ENCODE assay signal across 8 mouse cellular contexts in the genomic region with DNA sequence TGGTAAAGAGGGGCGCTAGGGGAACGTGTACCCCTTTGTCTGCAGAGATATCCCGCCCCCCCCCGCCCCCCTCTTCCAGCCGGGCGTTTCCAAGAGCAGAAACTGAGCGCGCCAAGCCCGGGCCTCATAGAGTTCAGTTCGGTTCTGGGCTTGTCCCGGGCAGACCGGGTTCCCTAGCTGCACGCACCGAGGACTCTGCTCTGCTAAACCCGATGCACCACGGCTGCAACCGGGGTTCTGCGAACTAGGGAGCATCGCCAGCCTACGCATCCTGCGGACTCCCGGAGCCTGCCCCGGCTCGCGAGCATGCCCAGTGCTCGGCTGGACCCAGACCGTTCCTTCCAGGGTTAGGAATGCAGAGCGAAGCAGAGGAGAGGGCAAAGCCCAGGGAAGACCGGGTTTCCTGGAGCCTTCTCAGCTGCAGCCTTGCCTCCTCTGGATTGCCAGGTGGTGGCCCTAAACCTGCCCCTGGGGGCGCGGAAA. TPM values are rescaled to one million over a fixed set of nuclear protein-coding genes. Genes with fewer than 3 reads are reported as not detected.
DNase-seq lines count a peak whose midpoint lies in the region; ATAC-seq lines count a peak whose summit lies in the region.

No protein-coding gene starts in this region.

- peak overlapping the region; percentile 67 for H3K4me3 ChIP-seq in forebrain, embryonic 14.5 days (ENCODE audit: low read depth, low read length)
- peak overlapping the region; percentile 64 for H3K4me3 ChIP-seq in intestine, embryonic 14.5 days (ENCODE audit: low read depth, low read length)
- H3K4me3 ChIP-seq in liver, embryonic 12.5 days: peak overlapping the region; percentile 53

- WGBS in forebrain, embryonic 14.5 days: under 1% methylated on average over 29 of the region's 31 CpGs
- WGBS in intestine, embryonic 14.5 days: 1% methylated on average over 29 of the region's 31 CpGs
- WGBS in liver, embryonic 12.5 days (ENCODE audit: insufficient replicate concordance): 2% methylated on average over 31 of the region's 31 CpGs

- H3K4me1 ChIP-seq in forebrain, embryonic 14.5 days (ENCODE audit: control insufficient read depth, insufficient read depth, low read length): peaks cover 7% of the 10 kb centered on the region; the same call in 1 of the 2 replicates
- H3K4me1 ChIP-seq in intestine, embryonic 14.5 days (replicated peaks; ENCODE audit: control insufficient read depth, insufficient read depth, low read length): 0 out of 2 replicates have a peak, but pooled peaks cover 9% of the 10 kb centered on the region
- H3K4me1 ChIP-seq in liver, embryonic 12.5 days: no peaks in the 10 kb centered on the region

- peak overlapping the region; percentile 95 for H3K27ac ChIP-seq in forebrain, embryonic 14.5 days (ENCODE audit: low read depth, low read length)
- H3K27ac ChIP-seq in intestine, embryonic 14.5 days (ENCODE audit: low read depth): peak overlapping the region; percentile 86
- H3K27ac ChIP-seq in liver, embryonic 12.5 days: no peak overlapping the region

- no peaks in the 10 kb centered on the region for H3K9me3 ChIP-seq in forebrain, embryonic 14.5 days (replicated peaks; ENCODE audit: control insufficient read depth, low read length)
- no peaks in the 10 kb centered on the region for H3K9me3 ChIP-seq in intestine, embryonic 14.5 days (ENCODE audit: control insufficient read depth, low read length)
- no peaks in the 10 kb centered on the region for H3K9me3 ChIP-seq in liver, embryonic 12.5 days (replicated peaks)

- peak overlapping the region; percentile 84 for H3K9ac ChIP-seq in forebrain, embryonic 14.5 days (ENCODE audit: low read length)
- H3K9ac ChIP-seq in intestine, embryonic 14.5 days (ENCODE audit: low read length): peak overlapping the region; percentile 61
- H3K9ac ChIP-seq in liver, embryonic 12.5 days: no peak overlapping the region

- H3K36me3 ChIP-seq in forebrain, embryonic 14.5 days (ENCODE audit: control insufficient read depth, insufficient read depth, low read length): no peaks in the 10 kb centered on the region
- H3K36me3 ChIP-seq in intestine, embryonic 14.5 days (ENCODE audit: control insufficient read depth, insufficient read depth, low read length): no peaks in the 10 kb centered on the region
- no peaks in the 10 kb centered on the region for H3K36me3 ChIP-seq in liver, embryonic 12.5 days

- peak overlapping the region; percentile 85 for H3K4me2 ChIP-seq in forebrain, embryonic 14.5 days (ENCODE audit: low read length)
- peak overlapping the region; percentile 73 for H3K4me2 ChIP-seq in intestine, embryonic 14.5 days (ENCODE audit: low read length)
- H3K4me2 ChIP-seq in liver, embryonic 12.5 days: peak overlapping the region; percentile 73

- ATAC-seq in cerebellum, adult (ENCODE audit: insufficient number of reproducible peaks, low FRiP score, low TSS enrichment): peak; percentile 77
- ATAC-seq in forebrain, embryonic 14.5 days: peak; percentile 85
- ATAC-seq in intestine, embryonic 14.5 days (replicated peaks; ENCODE audit: low FRiP score, low TSS enrichment, low read depth): peak; percentile 86
- ATAC-seq in liver, embryonic 12.5 days: no peak
- ATAC-seq in erythroid progenitor cell, adult 5-6 weeks (replicated peaks; ENCODE audit: low FRiP score, poor library complexity, severe bottlenecking): no peak

- intact Hi-C loops in gastrocnemius, postnatal 14 days (cut with DNase I; ENCODE audit: low total_unique reads): no loop called here

- peak; percentile 11 for DNase-seq in gastrocnemius, postnatal 14 days
- DNase-seq in gastrocnemius, adult 18-20 months (ENCODE audit: low spot score): no peak
- peak; percentile 67 for DNase-seq in forebrain, embryonic 14.5 days (ENCODE audit: low spot score)
- DNase-seq in intestine, embryonic 14.5 days (ENCODE audit: low spot score): no peak
- DNase-seq in retina, embryonic 14.5 days (ENCODE audit: low spot score): peak; percentile 68

- H3K27me3 ChIP-seq in forebrain, embryonic 14.5 days (replicated peaks; ENCODE audit: control insufficient read depth, insufficient read depth, low read length): no peaks in the 10 kb centered on the region
- H3K27me3 ChIP-seq in intestine, embryonic 14.5 days (replicated peaks; ENCODE audit: control insufficient read depth, insufficient read depth, low read length): 0 out of 2 replicates have a peak, but pooled peaks cover 4% of the 10 kb centered on the region
- peaks cover 51% of the 10 kb centered on the region for H3K27me3 ChIP-seq in liver, embryonic 12.5 days (replicated peaks)

RNA-seq across cellular contexts. Expression of a gene that starts 0.9 kb away (rescaled TPM):
- total RNA-seq in gastrocnemius, postnatal 14 days (2021): under 1 TPM; 0.62 to 0.76 TPM
- total RNA-seq in gastrocnemius, adult 18-20 months (2021): under 1 TPM; 0.32 to 0.59 TPM
- 16.0 and 23.8 TPM in 2 replicates for polyA plus RNA-seq in forebrain, embryonic 14.5 days (2014; fragmentation: Nextera tagmentation; extraction: Ambion mirVana)
- polyA plus RNA-seq in intestine, embryonic 14.5 days (2014; fragmentation: Nextera tagmentation; extraction: Ambion mirVana): 2.3 and 2.8 TPM in 2 replicates
- polyA plus RNA-seq in liver, embryonic 12.5 days (2016; fragmentation: Nextera tagmentation; extraction: Ambion mirVana): 0.04 and 0.23 TPM in 2 replicates
- total RNA-seq in erythroid progenitor cell, adult 5-6 weeks (2015; ENCODE audit: low replicate concordance): not detected in 2 replicates
- not detected in 2 replicates for total RNA-seq in erythroid progenitor cell, adult 5-6 weeks (2017; ENCODE audit: low replicate concordance)

Comparison
In these comparisons a context has a peak if more than half of its experiments do, and no peak if none do; other contexts are left out.
1. DNase-seq: peak in gastrocnemius, postnatal 14 days (single experiment), forebrain, embryonic 14.5 days (single experiment) and retina, embryonic 14.5 days (single experiment); none in gastrocnemius, adult 18-20 months (single experiment) and intestine, embryonic 14.5 days (single experiment).
2. ATAC-seq: peak in cerebellum, adult (single experiment), forebrain, embryonic 14.5 days (single experiment) and intestine, embryonic 14.5 days (single experiment); none in liver, embryonic 12.5 days (single experiment) and erythroid progenitor cell, adult 5-6 weeks (single experiment).
3. Peak in every context shown above with its lines, with median percentiles within 50 percentile points of each other: H3K4me2 ChIP-seq and H3K4me3 ChIP-seq.